Mouse (Mus musculus) hindbrain, embryonic 16.5 days (tissue): ENCODE data around the gene Elovl2. TPM values are rescaled to one million over a fixed set of nuclear protein-coding genes. Genes with fewer than 3 reads are reported as not detected.
"Not testable (repeated sequence)": the region's sequence is repeated elsewhere in the genome, so short reads cannot be mapped to it uniquely, and the experiment has no call there.

Experiments used
- ATAC-seq: fragments of 200-750 bp; cut with Nextera tagmentation; 2 replicates; pipeline ENCODE4 v1.8.0; 2017; ENCODE audit warnings: moderate TSS enrichment, moderate library complexity
- H3K27ac ChIP-seq: fragments of 300-500 bp; sonication (generic); 2 replicates; pipeline ENCODE4 v1.5.1; 2014; ENCODE audit warnings: low read depth, mild to moderate bottlenecking, control low read depth, low read length, moderate library complexity
- H3K27me3 ChIP-seq: fragments of 300-500 bp; sonication (generic); replicated peaks from 2 replicates; pipeline ENCODE4 v1.6.1; 2014; ENCODE audit warnings: low read length; ENCODE audit not compliant: control insufficient read depth, insufficient read depth
- H3K36me3 ChIP-seq: fragments of 300-500 bp; sonication (generic); 2 replicates; pipeline ENCODE4 v1.6.1; 2014; ENCODE audit warnings: mild to moderate bottlenecking, low read length, moderate library complexity, mixed read lengths; ENCODE audit not compliant: control insufficient read depth, insufficient read depth
- H3K4me1 ChIP-seq: fragments of 300-500 bp; sonication (generic); 2 replicates; pipeline ENCODE4 v1.6.1; 2014; ENCODE audit warnings: low read depth, low read length; ENCODE audit not compliant: control insufficient read depth, insufficient read depth
- H3K4me2 ChIP-seq: fragments of 300-500 bp; sonication (generic); 2 replicates; pipeline ENCODE4 v1.6.1; 2014; ENCODE audit warnings: mild to moderate bottlenecking, low read length, control low read depth, moderate library complexity
- H3K4me3 ChIP-seq: fragments of 300-500 bp; sonication (generic); 2 replicates; pipeline ENCODE4 v1.5.1; 2014; ENCODE audit warnings: mild to moderate bottlenecking, low read length, control low read depth, moderate library complexity
- H3K9ac ChIP-seq: fragments of 300-500 bp; sonication (generic); 2 replicates; pipeline ENCODE4 v1.6.1; 2014; ENCODE audit warnings: low read depth, mild to moderate bottlenecking, control low read depth, low read length, moderate library complexity
- H3K9me3 ChIP-seq: fragments of 300-500 bp; sonication (generic); 2 replicates; pipeline ENCODE4 v1.6.1; 2014; ENCODE audit warnings: mild to moderate bottlenecking, low read length, moderate library complexity; ENCODE audit not compliant: control insufficient read depth
- WGBS: fragments of 180-500 bp; shearing (Covaris S2); extraction: QIAGEN DNeasy Blood & Tissue Kit; methylation state at CpG from one replicate; pipeline ENCODE4 v1.1.7; 2014; 5-methylcytosine and 5-hydroxymethylcytosine counted together
- polyA plus RNA-seq: library from polyadenylated mRNA; unstranded; fragments of >200 nt; fragmentation: Nextera tagmentation; extraction: Ambion mirVana; gene quantifications from 2 replicates; pipeline ENCODE4 v1.2.1, GENCODE M21; 2015

Gene Elovl2
- polyA plus RNA-seq, 1 experiment from 2014 or later, result 36.4 TPM

DNA sequence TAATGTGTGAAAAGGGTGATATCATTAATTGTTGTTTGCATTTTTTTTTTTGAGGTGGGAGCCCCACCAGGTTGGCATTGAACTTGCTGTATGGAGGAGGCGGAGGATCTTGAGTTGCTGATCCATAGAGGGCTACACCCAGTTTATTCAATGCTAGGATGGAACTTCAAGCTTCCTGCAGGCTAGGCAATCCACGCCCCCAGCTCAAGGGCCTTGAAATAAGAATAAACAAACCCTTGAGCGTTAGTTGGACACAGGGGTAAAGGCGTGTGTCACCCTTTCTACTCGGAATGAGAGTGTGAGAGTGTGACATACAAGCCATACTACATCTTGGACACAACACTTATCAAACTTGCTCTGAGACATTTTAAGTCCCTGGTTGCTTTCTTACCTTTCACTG, 31.5 kb upstream of the Elovl2 start:
- no peak overlapping the region for H3K4me2 ChIP-seq
- H3K9ac ChIP-seq, result no peak overlapping the region
- no peak overlapping the region for H3K27ac ChIP-seq
- 80% methylated on average over 5 of the region's 5 CpGs for WGBS
- no peak for ATAC-seq
- H3K4me1 ChIP-seq, result peaks cover 7% of the 10 kb centered on the region
- H3K36me3 ChIP-seq, result no peaks in the 10 kb centered on the region
- H3K4me3 ChIP-seq, result no peak overlapping the region
- H3K27me3 ChIP-seq, result no peaks in the 10 kb centered on the region
- no peaks in the 10 kb centered on the region for H3K9me3 ChIP-seq

- WGBS, result 93% methylated on average over 5 of the region's 5 CpGs
- peak overlapping the region; percentile 68 for H3K4me2 ChIP-seq
Observed at GRCm38 (mm10) chr13:41251232-41251631, 31.0 kb upstream of the Elovl2 start.

DNA sequence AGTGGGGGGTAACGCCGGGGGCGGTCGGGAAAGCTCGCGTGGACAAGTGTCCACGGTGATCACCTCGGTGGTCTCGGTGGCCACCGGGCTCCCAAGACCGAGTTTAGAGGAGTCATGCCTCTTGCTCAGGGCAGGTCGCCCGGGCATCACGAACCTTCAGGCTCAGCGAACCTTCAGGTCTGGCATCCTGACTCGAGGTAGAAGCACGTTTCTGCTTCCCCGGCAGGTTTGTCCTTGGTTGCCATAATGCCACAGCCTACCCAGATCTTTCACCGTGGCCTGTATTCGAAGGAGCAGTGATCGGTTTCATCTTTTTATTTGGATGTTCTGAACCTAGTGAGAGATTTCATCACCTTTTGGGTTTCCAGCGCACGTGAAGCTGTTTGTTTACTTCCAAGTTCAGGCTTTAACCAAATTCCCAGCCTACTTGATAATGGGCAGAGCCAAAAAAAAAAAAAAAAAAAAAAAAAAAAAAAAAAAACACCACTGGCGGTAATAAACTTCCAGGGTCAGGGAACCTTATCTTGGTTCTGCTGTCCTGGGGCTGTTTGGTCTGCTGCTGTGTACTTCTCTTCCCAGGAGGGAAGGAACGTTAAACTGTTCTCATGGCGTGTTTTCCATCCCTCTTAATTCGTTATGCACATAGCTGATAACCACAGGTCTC, 30.2 kb upstream of the Elovl2 start:
- ATAC-seq, result no peak; the same call in 1 of the 2 replicates
- Histone ChIP-seq H3K36me3 (no peaks in the 10 kb centered on the region), H3K9ac (peak overlapping the region; percentile 93), H3K4me1 (peaks cover 7% of the 10 kb centered on the region), H3K4me3 (peak overlapping the region; percentile 87), H3K27me3 (no peaks in the 10 kb centered on the region), H3K4me2 (peak overlapping the region; percentile 68), H3K27ac (peak overlapping the region; percentile 92), H3K9me3 (no peaks in the 10 kb centered on the region)
- WGBS, result 2% methylated on average over 24 of the region's 27 CpGs

More at GRCm38 (mm10) chr13:41251232-41251631, 31.0 kb upstream of the Elovl2 start:
- not testable (repeated sequence) for H3K36me3 ChIP-seq, H3K9me3 ChIP-seq, H3K4me1 ChIP-seq, H3K27ac ChIP-seq, H3K9ac ChIP-seq, H3K4me3 ChIP-seq, ATAC-seq, H3K27me3 ChIP-seq

DNA sequence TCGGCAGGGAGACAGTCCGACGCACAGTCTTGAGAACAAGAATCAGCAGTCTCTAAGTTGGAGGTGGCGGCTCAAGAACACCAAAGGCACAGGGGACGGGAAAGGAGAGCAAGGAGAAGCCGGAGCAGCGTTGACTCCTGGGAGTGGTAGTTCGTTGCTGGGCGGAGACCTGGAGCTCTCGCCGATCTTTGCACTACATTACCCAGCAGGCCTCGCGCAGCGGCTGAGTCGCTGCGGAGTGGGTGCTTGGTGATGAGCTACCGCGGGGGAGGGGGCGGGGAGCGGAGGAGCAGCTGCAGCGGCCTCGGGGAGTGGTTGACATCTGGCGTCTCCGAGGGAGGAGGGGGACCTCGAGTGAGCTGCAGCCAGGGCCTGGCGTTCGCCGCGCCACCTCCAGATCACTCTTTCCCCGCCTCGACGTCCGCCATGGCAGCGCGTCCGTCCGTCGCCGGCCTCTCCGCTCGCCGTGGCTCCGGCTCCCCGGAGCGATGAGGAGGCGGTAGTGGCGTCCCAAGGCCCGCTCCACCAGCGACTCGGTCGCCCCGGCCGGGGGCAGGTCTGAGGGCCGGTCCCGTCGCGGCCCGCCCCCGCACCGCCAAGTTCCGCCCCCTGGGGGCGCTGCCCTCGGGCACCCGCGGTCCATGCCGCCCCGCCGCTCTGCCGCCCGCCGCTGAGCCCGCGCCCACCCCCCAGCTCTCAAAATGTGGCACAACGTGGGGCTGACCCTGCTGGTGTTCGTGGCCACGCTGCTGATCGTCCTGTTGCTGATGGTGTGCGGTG, 29.5 kb upstream of the Elovl2 start, which contains the start of gene Smim13:
TSS of gene Smim13 (plus strand) at position 307 of the 780 bp plus-strand sequence.
- Histone ChIP-seq H3K27me3 (no peaks in the 10 kb centered on the region), H3K9me3 (no peaks in the 10 kb centered on the region), H3K4me2 (peak within 1 kb of the TSS; percentile 68), H3K4me3 (peak within 1 kb of the TSS; percentile 87), H3K27ac (peak within 1 kb of the TSS; percentile 92), H3K36me3 (no peaks in the 10 kb centered on the region), H3K4me1 (peaks cover 7% of the 10 kb centered on the region), H3K9ac (peak within 1 kb of the TSS; percentile 93)
- WGBS, result under 1% methylated on average over 68 of the region's 78 CpGs
- peak; percentile 99 for ATAC-seq

- Histone ChIP-seq H3K36me3 (no peaks in the 10 kb centered on the region), H3K4me3 (peak overlapping the region; percentile 87), H3K9me3 (no peaks in the 10 kb centered on the region), H3K4me2 (peak overlapping the region; percentile 63), H3K4me1 (peaks cover 7% of the 10 kb centered on the region), H3K27ac (peak overlapping the region; percentile 61), H3K27me3 (no peaks in the 10 kb centered on the region), H3K9ac (peak overlapping the region; percentile 63)
- peak; percentile 16 for ATAC-seq
- 40% methylated on average over 12 of the region's 12 CpGs for WGBS
Observed at GRCm38 (mm10) chr13:41248751-41249520, 28.7 kb upstream of the Elovl2 start.

DNA sequence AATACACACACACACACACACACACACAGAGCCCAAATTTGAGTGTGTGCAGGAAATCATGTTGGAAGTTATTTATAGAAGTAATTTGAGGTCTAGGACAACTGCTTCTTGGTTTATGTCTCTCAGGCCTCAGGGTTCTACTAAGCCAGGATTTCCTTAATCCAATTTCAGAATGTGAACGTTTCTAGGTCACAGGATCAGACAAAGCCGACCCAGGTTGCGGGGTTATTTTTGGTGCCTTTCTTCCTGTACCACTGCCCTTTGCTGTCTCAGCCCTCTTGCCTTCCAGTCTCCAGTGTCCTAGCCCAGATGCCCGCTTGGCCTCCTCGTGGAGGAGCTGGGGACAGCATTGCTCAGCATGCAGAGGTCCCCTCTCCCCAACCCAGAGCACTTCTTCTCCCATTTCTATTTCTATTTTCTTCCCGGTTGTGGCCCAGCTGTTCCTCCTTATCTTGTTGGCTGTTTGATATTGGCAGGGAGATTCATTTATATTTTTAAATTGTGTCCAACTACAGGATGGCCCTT, 24.2 kb upstream of the Elovl2 start:
- no peaks in the 10 kb centered on the region for H3K9me3 ChIP-seq
- ATAC-seq, result no peak
- no peaks in the 10 kb centered on the region for H3K36me3 ChIP-seq
- H3K27ac ChIP-seq, result no peak overlapping the region
- H3K4me2 ChIP-seq, result no peak overlapping the region
- no peak overlapping the region for H3K4me3 ChIP-seq
- 64% methylated on average over 6 of the region's 6 CpGs for WGBS
- no peaks in the 10 kb centered on the region for H3K27me3 ChIP-seq
- no peak overlapping the region for H3K9ac ChIP-seq
- 0 out of 2 replicates have a peak, but pooled peaks cover 2% of the 10 kb centered on the region for H3K4me1 ChIP-seq

DNA sequence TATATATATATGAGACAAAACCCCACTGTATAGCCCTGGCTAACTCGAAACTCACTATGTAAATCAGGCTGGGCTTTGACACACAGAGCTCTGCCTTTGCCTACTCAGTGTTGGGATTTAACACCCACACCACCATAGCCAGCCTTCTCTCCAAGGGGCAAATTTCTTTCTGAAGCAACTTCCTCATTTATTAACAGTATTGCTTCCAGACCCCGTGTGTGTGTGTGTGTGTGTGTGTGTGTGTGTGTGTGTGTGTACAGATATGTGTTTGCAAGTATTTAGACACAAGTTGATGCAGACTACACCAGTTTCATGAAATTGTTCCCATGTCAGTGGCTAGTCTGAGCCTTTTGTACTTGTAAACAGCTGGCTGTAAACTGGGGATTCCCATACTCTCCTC, 21.4 kb upstream of the Elovl2 start:
- Histone ChIP-seq H3K4me1 (no peaks in the 10 kb centered on the region), H3K27me3 (no peaks in the 10 kb centered on the region), H3K4me2 (no peak overlapping the region), H3K27ac (no peak overlapping the region), H3K9me3 (no peaks in the 10 kb centered on the region), H3K4me3 (no peak overlapping the region), H3K36me3 (no peaks in the 10 kb centered on the region), H3K9ac (no peak overlapping the region)
- ATAC-seq, result no peak
- WGBS, result 76% methylated on average over 2 of the region's 2 CpGs

DNA sequence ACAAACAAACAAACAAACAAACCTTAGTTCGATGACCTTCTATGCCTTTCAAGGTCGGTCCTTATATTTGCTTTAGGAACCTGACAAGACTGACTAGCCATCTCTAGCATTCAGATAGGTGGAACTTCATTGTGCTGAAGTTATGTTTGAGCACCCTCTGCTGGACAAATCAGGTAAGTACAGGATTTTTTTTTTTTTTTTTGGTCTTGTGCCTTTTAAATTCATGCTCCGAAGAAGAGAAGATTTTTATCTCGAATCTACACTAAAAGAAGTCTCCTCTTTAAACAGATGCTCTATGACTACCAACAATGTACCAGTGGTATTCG, 18.6 kb upstream of the Elovl2 start:
- Histone ChIP-seq H3K27me3 (no peaks in the 10 kb centered on the region), H3K4me2 (no peak overlapping the region), H3K4me1 (no peaks in the 10 kb centered on the region), H3K4me3 (no peak overlapping the region), H3K9me3 (no peaks in the 10 kb centered on the region), H3K27ac (no peak overlapping the region), H3K36me3 (no peaks in the 10 kb centered on the region), H3K9ac (no peak overlapping the region)
- WGBS, result 7% methylated on average over 5 of the region's 5 CpGs
- ATAC-seq, result peak; percentile 70; the same call in 1 of the 2 replicates
